Mouse (Mus musculus): ENCODE data around the gene Snai3.

DNA sequence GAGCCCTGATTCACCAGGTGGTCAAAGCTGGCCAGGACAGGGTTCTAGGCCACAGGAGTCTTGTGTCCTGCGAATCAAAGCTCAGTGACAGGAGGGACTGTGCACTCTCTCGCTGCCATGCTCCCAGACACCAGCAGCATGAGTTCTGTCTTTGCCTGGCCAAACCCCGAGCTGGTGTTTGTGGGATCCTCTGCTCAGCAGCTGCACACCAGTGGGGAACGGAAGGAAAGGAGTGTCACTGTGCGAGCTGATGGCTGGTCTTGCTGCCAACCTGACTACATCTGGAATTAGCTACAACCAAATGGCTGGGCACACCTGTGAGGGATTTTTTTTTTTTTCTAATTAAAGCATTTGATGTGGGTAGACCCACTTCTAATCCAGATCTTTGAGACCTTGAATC, 10.2 kb upstream of the Snai3 start:
- TF ChIP-seq POLR2A (IDR thresholded peaks at IDR 0.05; ENCODE audit: borderline replicate concordance, control insufficient read depth, low read depth, low read length) (no peak), CTCF (IDR thresholded peaks at IDR 0.05; ENCODE audit: control insufficient read depth, insufficient read depth, low read length) (no peak)
